Mouse (Mus musculus) embryonic facial prominence, embryonic 10.5 days (tissue): ENCODE results near the gene Rnf152. TPM values are rescaled to one million over a fixed set of nuclear protein-coding genes. Genes with fewer than 3 reads are reported as not detected.

Experiments
- DNase-seq: peaks from one replicate; pipeline ENCODE4 v3.0.0-alpha.2; 2017; ENCODE audit warnings: low spot score
- H3K27ac ChIP-seq: fragments of 300-500 bp; sonication (generic); replicated peaks from 2 replicates; pipeline ENCODE4 v1.5.1; 2016; ENCODE audit warnings: mild to moderate bottlenecking
- H3K27me3 ChIP-seq: fragments of 300-500 bp; sonication (generic); replicated peaks from 2 replicates; pipeline ENCODE4 v1.6.1; 2016; ENCODE audit warnings: low read depth, mild to moderate bottlenecking; ENCODE audit not compliant: poor library complexity, severe bottlenecking
- H3K36me3 ChIP-seq: fragments of 300-500 bp; sonication (generic); replicated peaks from 2 replicates; pipeline ENCODE4 v1.6.1; 2016; ENCODE audit warnings: mild to moderate bottlenecking, moderate library complexity
- H3K4me1 ChIP-seq: fragments of 300-500 bp; sonication (generic); 2 replicates; pipeline ENCODE4 v1.6.1; 2016
- H3K4me3 ChIP-seq: fragments of 300-500 bp; sonication (generic); 2 replicates; pipeline ENCODE4 v1.5.1; 2016; ENCODE audit warnings: mild to moderate bottlenecking, moderate library complexity
- H3K9me3 ChIP-seq: fragments of 300-500 bp; sonication (generic); 2 replicates; pipeline ENCODE4 v1.6.1; 2016; ENCODE audit warnings: mild to moderate bottlenecking
- WGBS: fragments of 180-500 bp; shearing (Covaris S2); methylation state at CpG from one replicate; pipeline ENCODE4 v1.1.7; 2016; 5-methylcytosine and 5-hydroxymethylcytosine counted together
- polyA plus RNA-seq: library from polyadenylated mRNA; unstranded; fragments of >200 nt; fragmentation: Nextera tagmentation; extraction: Ambion mirVana; gene quantifications from 2 replicates; pipeline ENCODE4 v1.2.1, GENCODE M21; 2016

Rnf152 gene
- polyA plus RNA-seq, result 0.43 and 0.51 TPM in 2 replicates

DNA sequence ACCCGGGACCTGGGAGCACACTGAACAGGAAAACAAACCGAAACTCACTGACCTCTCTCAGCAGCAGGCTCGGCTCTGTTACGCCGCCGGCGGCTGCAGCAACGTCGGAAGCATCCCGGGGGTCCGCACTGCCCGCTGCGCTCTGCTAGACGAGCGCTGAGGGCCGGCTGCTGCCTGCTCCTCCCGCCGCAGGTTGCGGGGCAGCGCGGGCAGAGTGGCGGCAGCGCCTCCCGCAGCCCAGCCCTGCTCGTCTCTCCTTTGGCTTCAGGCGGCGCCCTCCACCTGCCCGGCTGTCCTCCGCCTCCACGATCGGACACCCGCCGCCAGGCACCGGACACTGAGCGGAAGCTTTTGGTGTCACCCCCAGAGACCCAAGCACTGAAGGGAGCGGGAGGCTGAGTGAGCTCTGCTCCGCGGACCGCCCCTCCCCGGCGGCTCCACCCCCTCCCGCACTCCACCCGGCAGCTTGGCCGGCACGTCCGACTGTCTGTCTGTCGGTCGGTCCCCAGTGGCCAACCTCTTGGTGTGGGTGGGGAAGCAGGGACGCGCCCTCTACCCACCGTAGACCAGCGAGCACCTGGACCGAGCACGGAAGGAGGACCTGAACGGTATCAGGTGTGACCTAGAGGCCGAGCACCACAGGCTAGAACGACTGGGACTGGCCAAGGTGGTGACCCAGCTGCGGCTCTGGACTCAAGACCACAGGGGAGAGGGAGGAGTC lies at the start of gene Rnf152:
Gene Rnf152, minus strand, starts transcription at position 420 of the 721 bp plus-strand sequence.
- Histone ChIP-seq H3K27me3 (peaks cover 42% of the 10 kb centered on the region), H3K4me1 (peaks cover 21% of the 10 kb centered on the region), H3K36me3 (no peaks in the 10 kb centered on the region), H3K4me3 (peak within 1 kb of the TSS; percentile 74), H3K27ac (peak within 1 kb of the TSS; percentile 80), H3K9me3 (no peaks in the 10 kb centered on the region)
- WGBS, result under 1% methylated on average over 58 of the region's 58 CpGs
- DNase-seq, result peak; percentile 69

DNA sequence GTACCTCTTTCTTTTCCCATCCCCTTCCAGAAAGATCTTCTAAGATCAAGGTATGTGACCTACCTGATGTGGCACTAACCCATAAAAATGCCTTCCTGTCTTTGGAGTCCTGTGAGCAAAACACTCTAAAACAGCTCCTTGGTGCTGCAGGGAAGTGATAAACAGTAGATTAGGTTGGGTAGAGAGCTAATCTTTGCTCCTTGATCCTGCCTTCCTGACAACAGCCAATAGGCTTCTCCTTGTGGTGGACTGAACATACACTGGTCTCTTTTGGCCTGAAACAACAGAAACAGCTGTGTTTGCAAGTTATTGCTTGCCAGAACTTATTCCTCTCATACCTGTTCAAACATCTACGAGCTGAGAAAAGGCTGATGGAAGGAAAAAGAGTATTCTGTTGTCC lies 46.3 kb upstream of the Rnf152 start:
- Histone ChIP-seq H3K4me3 (no peak overlapping the region), H3K4me1 (no peaks in the 10 kb centered on the region), H3K27me3 (no peaks in the 10 kb centered on the region), H3K9me3 (no peaks in the 10 kb centered on the region), H3K36me3 (no peaks in the 10 kb centered on the region), H3K27ac (no peak overlapping the region)
- no peak for DNase-seq
- 60% methylated on average over 1 of the region's 1 CpGs for WGBS

DNA sequence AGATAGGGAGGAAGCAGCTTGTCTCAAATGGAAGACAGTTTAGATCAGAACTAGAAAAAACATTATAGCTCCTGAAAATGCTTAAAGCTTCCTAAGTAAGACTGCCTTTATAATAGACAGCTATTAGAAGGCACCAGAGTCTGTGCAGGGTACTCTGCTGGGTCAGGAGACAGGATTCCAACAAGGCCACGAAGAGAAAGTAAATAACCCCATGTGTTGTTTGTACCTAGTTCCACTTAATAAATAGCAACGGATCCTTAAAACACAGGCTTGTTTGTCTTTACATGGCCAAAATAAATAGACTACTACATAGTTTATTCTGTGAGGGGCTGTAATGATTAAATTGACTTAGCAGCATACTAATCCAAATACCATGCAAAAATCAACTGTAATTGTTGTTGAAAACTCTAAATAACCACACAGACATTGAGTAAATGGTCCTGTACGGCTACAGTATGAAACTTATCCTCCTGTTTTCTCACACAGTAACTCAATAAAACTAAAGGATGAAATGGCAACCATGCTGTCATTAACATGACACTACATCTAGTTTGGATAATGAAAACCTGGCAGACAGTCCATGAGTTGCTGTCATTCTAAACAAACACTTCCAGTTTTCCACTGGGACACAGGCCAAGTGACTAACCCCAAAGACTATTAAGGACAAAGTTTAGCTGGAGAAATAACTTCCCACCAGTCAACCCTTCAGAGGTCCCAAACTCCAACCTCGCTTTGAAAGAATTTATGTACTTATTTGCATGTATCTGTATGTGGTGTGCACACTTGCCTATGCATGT lies 27.8 kb upstream of the Rnf152 start:
- no peak overlapping the region for H3K4me3 ChIP-seq
- WGBS, result 81% methylated on average over 4 of the region's 4 CpGs
- no peak for DNase-seq
- H3K27me3 ChIP-seq, result no peaks in the 10 kb centered on the region
- H3K9me3 ChIP-seq, result no peaks in the 10 kb centered on the region
- no peaks in the 10 kb centered on the region for H3K4me1 ChIP-seq
- H3K36me3 ChIP-seq, result no peaks in the 10 kb centered on the region
- H3K27ac ChIP-seq, result no peak overlapping the region

DNA sequence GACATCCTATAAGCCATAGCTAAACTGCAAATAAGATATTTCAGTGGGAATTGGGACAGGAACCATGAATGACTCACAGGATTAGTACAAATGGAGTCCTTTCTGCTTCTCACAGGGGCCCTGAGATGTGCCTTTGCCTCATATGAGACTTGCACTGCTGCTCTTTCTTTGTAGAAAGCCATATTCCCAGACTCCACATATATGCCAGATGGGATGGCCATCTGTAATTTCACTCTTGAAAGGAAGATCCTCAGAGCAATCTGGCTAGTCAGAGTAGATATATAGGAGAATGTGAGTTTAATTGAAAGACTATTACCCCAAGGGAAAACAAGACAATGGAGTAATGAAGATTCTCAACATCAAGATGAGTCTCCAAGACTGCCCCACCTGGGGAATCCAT lies 21.0 kb upstream of the Rnf152 start:
- H3K27me3 ChIP-seq, result no peaks in the 10 kb centered on the region
- H3K9me3 ChIP-seq, result no peaks in the 10 kb centered on the region
- H3K4me1 ChIP-seq, result no peaks in the 10 kb centered on the region
- no peak overlapping the region for H3K27ac ChIP-seq
- no peak overlapping the region for H3K4me3 ChIP-seq
- no peaks in the 10 kb centered on the region for H3K36me3 ChIP-seq
- DNase-seq, result no peak

DNA sequence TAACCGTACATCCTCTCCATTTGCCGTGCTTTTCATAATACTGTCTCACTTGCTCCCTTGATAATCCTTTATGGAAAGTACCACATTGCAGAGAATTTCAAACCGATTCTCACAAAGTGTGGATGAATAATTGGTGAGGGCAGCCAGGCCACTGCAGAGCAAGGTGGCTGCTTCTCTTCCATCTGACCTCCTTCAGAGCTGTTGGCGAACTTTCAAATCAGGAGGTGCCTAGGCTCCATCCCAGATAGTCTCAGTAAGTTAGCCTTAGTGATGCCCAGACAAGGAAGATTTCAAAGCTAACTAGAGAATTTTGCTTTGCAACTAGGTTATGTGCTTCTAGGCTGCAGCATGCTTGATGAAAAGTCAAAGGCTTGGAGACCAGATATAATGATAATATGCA lies 18.1 kb upstream of the Rnf152 start:
- WGBS, result 92% methylated on average over 4 of the region's 4 CpGs
- no peak for DNase-seq
- H3K27me3 ChIP-seq, result no peaks in the 10 kb centered on the region
- H3K27ac ChIP-seq, result no peak overlapping the region
- H3K9me3 ChIP-seq, result no peaks in the 10 kb centered on the region
- H3K36me3 ChIP-seq, result no peaks in the 10 kb centered on the region
- H3K4me3 ChIP-seq, result no peak overlapping the region
- no peaks in the 10 kb centered on the region for H3K4me1 ChIP-seq

DNA sequence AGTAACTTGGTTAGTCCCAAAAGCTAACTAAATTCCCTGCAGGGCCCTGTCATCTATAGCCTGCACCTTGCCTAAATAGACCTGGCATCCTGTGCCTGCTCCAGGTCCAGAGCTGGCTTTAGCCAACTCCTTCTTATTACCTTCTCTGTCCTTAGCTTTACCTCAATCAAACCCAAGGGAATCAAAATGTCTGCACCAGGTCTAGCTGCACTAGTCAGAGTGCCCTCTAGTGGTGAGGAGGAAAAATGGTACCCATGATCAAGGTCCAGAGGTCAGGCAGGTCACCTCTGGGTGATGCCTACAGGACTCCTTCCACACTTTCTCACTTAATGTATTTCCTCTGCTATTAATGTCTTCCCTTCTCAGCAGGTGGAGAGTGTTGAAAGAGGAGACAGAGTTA lies 6.2 kb upstream of the Rnf152 start:
- Histone ChIP-seq H3K4me3 (no peak overlapping the region), H3K27ac (no peak overlapping the region), H3K4me1 (no peaks in the 10 kb centered on the region)

DNA sequence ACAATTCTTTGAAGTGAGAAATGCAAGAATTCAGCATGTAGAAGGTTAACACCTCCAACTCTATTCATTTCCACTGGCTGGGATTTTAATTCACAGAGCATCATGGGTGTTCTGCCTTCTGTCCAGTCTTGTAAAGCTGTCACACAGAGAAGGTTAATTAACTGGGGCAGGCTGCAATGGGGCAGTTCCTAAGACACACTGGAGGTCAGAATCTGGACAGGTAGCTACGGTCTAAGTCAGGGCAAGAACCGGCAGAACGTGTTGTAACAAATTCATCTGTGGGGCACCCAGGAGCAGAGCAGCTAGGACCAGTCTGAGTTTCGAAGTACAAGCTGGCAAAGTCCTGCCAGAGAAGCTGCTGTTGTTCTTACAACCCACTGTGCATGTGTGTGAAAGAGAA lies 2.4 kb upstream of the Rnf152 start:
- Histone ChIP-seq H3K9me3 (no peaks in the 10 kb centered on the region), H3K27ac (no peak overlapping the region), H3K4me3 (no peak overlapping the region), H3K27me3 (peaks cover 34% of the 10 kb centered on the region), H3K4me1 (peaks cover 21% of the 10 kb centered on the region), H3K36me3 (no peaks in the 10 kb centered on the region)
- no peak for DNase-seq
- WGBS, result 66% methylated on average over 4 of the region's 4 CpGs

More for the DNA sequence above, 6.2 kb upstream of the Rnf152 start:
- H3K36me3 ChIP-seq, result no peaks in the 10 kb centered on the region
- DNase-seq, result peak; percentile 14
- H3K27me3 ChIP-seq, result peaks cover 4% of the 10 kb centered on the region
- H3K9me3 ChIP-seq, result no peaks in the 10 kb centered on the region

DNA sequence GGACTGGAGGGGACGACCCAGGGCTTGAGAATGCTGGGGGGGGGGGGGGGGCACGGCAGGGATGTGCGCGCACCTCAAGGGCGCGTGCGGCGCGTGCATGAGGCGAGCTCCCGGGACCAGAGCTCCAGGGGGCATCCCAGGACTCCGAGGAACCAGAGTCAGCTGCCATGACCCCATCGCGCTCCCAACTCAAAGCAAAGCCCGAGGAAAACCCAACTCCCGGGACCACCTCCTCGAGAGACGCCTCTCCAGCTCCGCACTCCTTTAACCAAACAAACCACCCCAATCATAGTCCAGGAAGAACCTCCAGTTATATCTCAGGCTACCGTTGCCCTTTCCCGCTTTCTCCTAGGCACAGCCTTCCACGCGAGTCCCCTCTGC lies 610 bp downstream of the Rnf152 start:
- H3K27ac ChIP-seq, result peak overlapping the region; percentile 80
- no peaks in the 10 kb centered on the region for H3K36me3 ChIP-seq
- H3K27me3 ChIP-seq, result peaks cover 42% of the 10 kb centered on the region
- H3K4me1 ChIP-seq, result peaks cover 21% of the 10 kb centered on the region
- peak; percentile 59 for DNase-seq
- no peaks in the 10 kb centered on the region for H3K9me3 ChIP-seq
- H3K4me3 ChIP-seq, result peak overlapping the region; percentile 74
- WGBS, result under 1% methylated on average over 23 of the region's 23 CpGs

DNA sequence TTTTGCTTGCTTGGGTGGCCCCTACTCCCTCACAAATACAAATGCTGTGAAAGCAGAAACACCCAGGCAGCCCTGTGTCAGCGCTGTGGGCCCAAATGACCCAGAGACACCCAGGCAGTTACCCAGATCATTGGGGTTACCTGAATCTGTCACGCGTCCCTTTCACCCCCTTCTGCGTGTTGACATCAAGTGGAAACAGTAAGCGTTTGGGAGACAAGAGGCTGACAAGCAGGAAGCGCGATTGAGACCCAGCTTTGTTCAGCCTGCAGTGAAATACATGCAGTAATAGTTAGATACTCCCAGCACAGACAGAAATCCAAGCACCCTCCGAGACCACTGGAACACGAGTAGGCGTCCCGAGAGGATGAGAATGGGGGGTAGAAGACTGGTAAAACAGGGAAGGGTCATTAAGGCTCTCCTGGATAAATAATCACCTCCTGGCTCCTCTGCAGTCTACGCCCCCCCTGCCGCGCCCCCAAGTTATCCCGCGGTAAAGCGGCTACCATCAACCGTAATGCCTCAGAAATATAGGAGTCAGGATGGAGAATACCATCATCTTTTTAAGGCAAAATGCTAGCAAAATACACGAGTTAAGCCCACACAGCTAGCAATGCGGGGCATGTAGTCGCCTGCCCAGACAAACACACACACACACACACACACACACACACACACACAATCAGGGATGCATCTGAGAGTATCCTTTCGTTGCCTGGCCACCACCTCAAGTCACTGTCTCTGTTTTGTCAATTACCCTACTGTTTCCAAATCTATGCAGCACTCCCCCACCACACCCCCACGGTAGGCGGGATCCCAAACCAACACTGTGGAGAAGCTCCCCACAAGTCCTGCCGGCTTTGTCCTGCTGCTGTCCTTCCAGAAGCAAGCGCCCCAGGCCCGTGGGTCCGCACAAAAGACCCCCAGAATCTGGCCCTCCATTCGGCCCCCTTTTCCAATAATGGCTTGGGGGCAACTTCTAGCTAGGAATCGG lies 1.3 kb downstream of the Rnf152 start:
- 6% methylated on average over 30 of the region's 30 CpGs for WGBS

DNA sequence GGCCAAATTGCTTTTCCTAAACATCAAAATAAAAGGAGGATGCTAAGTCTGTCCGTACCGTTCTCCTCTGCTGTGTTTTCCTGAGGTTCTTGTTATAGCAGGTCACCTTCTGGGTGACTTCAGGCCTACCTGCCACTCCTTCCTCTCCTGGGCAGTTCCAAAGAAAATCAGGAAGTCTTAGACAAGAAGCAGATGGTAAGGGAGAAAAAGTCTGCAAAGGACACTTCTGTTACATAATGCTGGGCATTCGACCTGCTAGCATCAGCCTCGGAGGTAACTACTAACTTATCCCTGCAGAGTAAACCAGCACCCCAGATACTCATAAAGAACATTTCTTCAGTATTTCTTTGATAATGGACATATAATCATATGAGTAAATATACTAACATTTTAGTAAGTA lies 4.7 kb downstream of the Rnf152 start:
- Histone ChIP-seq H3K27me3 (peaks cover 30% of the 10 kb centered on the region), H3K36me3 (no peaks in the 10 kb centered on the region), H3K9me3 (no peaks in the 10 kb centered on the region), H3K27ac (no peak overlapping the region), H3K4me1 (peaks cover 21% of the 10 kb centered on the region), H3K4me3 (no peak overlapping the region)
- WGBS, result 84% methylated on average over 4 of the region's 4 CpGs
- DNase-seq, result no peak

More for the DNA sequence above, 1.3 kb downstream of the Rnf152 start:
- Histone ChIP-seq H3K27ac (peak overlapping the region; percentile 80), H3K27me3 (peaks cover 42% of the 10 kb centered on the region), H3K4me1 (peaks cover 21% of the 10 kb centered on the region), H3K36me3 (no peaks in the 10 kb centered on the region), H3K9me3 (no peaks in the 10 kb centered on the region), H3K4me3 (peak overlapping the region; percentile 74)
- DNase-seq, result peak; percentile 53

DNA sequence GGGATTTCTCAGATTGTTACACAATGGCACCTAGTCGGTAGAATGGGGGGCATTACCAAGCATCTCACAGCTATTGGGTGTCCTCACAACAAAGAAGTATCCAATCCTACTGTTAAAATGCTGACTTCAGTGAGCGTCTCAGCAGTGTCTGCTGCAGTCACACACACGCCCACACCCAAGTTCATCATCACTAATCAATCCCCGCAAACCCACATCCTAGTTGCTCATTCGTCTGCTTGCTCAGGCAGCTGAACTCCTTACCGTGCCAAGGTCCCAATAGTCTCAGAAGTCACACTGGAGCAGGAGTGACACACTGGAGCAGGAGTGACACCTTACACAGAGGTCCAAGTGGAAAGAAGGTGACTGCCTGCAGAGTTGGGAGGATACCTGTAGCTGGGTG lies 14.2 kb downstream of the Rnf152 start:
- WGBS, result 85% methylated on average over 6 of the region's 6 CpGs
- Histone ChIP-seq H3K4me1 (no peaks in the 10 kb centered on the region), H3K27ac (no peak overlapping the region), H3K27me3 (no peaks in the 10 kb centered on the region), H3K36me3 (no peaks in the 10 kb centered on the region), H3K4me3 (no peak overlapping the region), H3K9me3 (no peaks in the 10 kb centered on the region)
- DNase-seq, result no peak

DNA sequence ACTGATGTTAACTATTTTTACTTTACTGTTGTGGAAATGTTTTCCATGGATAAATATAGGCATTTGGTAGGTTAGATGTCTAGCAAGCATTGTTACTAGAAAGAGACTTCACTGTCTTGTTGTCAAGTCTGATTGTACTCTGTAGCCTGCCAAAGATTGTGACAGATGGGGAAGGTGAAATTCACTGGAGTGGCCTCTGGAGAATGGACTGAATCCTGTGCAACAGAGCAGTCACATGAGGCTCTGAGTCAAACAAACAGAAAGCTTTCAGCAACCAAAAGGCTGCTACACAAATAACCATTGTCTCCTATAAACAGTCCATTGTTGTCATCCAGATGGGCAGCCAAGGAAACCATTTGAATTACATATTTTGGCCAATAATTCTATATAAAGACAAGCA lies 15.6 kb downstream of the Rnf152 start:
- Histone ChIP-seq H3K36me3 (no peaks in the 10 kb centered on the region), H3K4me3 (no peak overlapping the region), H3K9me3 (no peaks in the 10 kb centered on the region), H3K4me1 (no peaks in the 10 kb centered on the region), H3K27me3 (no peaks in the 10 kb centered on the region), H3K27ac (no peak overlapping the region)
- DNase-seq, result no peak
